Mouse (Mus musculus) adrenal gland, postnatal 10 days (tissue): ENCODE data around the gene Tcp11x2. TPM values are rescaled to one million over a fixed set of nuclear protein-coding genes. Genes with fewer than 3 reads are reported as not detected.

Source experiments
- DNase-seq: peaks from one replicate; pipeline ENCODE4 v3.0.0; 2021; ENCODE audit warnings: mixed read lengths
- long read RNA-seq, 2 experiments: library from polyadenylated mRNA; stranded (forward); transcript quantifications; one replicate each; pipeline ENCODE4 v2.0.0; 2021
- total RNA-seq, 2 experiments: library from RNA; stranded (reverse); gene quantifications; 2 replicates each; pipeline ENCODE4 v1.2.3; 2021

Tcp11x2 gene
- not detected for total RNA-seq
- long read RNA-seq, experiment 1 = 0 reads
- long read RNA-seq, experiment 2 = 0 reads

- DNase-seq = no peak
Observed at GRCm38 (mm10) chrX:135693633-135694032, at the start of gene Tcp11x2. Gene Tcp11x2 (minus strand): TSS chrX:135693790.

GRCm38 (mm10) chrX:135743056-135743355 is 49.4 kb upstream of the Tcp11x2 start:
- DNase-seq = no peak

DNA sequence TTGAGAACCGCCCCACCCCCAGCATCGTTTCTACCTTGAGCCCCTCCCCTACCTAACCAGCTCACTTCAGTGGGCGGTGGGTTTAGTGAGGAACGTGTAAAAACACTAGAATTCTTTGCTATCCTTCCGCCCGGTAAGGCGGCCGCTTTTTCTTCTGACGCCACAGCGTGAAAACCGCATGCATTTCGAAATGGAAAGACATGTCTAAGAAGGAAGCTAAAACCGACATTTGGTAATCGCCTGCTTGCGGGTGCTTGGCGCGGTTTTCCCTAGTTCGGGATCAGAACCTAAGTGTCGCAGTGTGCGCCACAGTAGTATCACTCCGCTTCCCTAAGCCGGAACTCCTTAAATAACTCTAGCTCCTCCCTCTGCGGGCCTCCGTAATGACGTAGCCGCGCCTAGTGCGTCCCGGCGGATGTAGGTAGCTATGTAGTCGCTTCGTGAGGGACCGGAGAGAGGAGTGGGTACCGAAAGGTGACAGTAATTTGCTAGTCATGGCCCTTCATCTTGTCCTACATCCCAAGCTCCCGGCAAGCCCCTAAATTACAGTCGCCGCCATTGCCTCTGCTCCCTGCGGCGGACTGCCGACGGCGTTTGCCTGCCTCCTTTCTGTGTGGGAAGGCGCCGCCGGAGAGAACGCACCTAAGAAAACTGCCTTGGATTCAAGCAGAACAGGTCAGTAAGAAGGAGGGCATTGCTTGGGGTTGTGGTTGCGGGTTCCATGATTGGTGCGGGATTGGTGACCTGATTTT is 48.9 kb upstream of the Tcp11x2 start, which contains the start of the genes Armcx5 and Gprasp1:
Armcx5 (plus strand) TSS at position 430 of the 752 bp plus-strand sequence.
Gprasp1 (plus strand) TSS at position 430 of the 752 bp plus-strand sequence.
- DNase-seq = peak; percentile 91

DNA sequence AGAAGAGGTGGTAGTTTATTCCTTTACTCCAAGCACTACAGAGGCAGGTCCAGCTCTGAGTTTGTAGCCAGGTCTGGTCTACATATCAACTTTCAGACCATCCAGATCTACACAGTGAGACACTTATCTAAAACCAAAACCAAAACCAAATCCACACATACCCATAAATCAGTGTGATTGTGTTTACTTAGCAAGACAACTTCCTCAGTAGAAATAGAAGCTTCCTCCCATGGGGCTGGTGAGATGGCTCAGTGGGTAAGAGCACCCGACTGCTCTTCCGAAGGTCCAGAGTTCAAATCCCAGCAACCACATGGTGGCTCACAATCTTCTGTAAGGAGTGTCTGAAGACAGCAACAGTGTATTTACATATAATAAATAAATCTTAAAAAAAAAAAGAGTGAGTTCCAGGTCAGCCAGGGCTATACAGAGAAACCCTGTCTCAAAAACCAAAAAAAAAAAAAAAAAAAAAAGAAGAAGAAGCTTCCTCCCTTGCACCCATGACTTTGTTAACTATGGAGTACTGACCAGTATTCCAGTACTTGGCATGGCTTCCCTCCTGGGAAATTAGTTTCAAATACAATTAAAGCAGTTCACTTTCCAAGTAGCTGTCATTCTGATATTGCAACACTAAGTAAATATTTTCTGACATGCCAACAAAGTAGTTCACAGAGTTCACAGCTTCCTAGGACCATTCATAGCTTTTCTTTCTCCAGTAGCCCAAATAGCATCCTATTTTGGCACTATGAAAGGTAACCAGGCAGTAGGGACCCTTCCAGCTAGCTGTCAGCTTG is 45.3 kb upstream of the Tcp11x2 start:
- no peak for DNase-seq

DNA sequence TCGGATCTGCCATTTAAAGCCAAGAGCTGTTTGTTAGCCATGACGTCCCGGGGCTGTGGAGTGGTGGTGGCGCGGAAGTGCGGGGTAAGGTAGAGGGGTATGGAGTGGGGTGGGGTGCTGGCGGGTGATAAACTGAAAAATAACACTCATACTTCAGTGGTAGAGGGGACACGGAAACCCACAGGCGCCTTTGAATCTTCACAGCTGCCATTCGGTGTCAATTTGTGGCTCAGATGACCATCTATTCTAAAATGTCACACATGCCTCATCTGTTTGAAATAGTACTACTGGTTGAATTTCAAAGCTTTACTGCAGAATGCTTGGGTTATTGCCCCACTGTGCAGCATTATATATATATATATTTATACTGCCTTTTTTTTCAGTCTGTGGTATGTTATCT is 31.6 kb upstream of the Tcp11x2 start, which contains the start of gene Tmsb15a:
Tmsb15a (minus strand) TSS at position 101 of the 400 bp plus-strand sequence.
- DNase-seq = no peak

- DNase-seq = no peak
Observed at GRCm38 (mm10) chrX:135712845-135713244, 19.3 kb upstream of the Tcp11x2 start.

- DNase-seq = no peak
Observed at GRCm38 (mm10) chrX:135704349-135704748, 10.8 kb upstream of the Tcp11x2 start.

- DNase-seq = no peak
Observed at GRCm38 (mm10) chrX:135703111-135703510, 9.5 kb upstream of the Tcp11x2 start.

DNA sequence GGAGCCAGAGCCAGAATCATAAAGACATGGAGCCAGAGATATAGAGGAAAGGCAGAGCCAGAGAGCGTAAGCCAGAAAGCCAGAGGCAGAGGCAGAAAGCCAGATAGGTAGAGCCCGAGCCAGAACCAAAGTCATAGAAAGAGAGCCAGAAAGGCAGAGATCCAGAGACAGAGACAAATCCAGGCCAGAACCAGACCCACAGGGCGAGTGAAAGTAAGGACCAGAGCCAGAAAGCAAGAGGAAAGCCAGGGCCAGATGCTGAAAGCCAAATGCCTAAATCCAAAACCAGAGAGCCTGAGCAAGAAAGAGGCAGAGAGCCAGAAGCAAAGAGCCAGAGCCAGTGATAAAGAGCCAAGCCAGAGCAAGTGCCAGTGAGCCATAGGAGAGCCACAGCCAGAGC is 5.8 kb downstream of the Tcp11x2 start:
- no peak for DNase-seq

DNA sequence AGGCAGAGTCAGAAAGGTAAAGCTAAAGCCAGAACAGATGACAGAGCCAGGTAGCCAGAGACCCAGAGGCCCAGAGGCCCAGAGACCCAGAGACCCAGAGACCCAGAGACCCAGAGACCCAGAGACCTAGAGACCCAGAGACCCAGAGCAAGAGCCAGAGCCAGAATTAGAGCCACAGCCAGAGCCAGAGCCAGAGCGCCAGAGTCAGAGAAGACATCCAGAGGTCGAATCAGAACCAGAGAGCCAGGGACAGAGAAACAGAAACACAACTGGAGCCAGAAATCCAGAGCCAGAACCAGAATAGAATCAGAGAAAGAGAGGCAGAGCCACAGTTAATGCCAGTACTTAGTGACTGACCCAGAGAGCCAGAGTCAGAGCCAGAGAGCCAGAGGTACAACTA is 11.7 kb downstream of the Tcp11x2 start:
- DNase-seq = no peak

GRCm38 (mm10) chrX:135652173-135652772 is 41.3 kb downstream of the Tcp11x2 start:
- peak; percentile 29 for DNase-seq

- no peak for DNase-seq
Observed at GRCm38 (mm10) chrX:135627605-135628004, 66.0 kb downstream of the Tcp11x2 start, which contains the start of gene Prame. Gene Prame (minus strand): TSS chrX:135627705.

Other genes with a start within 250 kb of the Tcp11x2 start
- gene AV320801, start 199.2 kb downstream of the Tcp11x2 start, total RNA-seq = not detected
- not detected for gene Nxf7, start 95.0 kb downstream of the Tcp11x2 start, total RNA-seq
- gene Prame, start 66.1 kb downstream of the Tcp11x2 start, total RNA-seq = not detected
- gene Tmsb15a, start 31.5 kb upstream of the Tcp11x2 start, total RNA-seq = not detected
- 10 to 100 TPM in 1 of 2 experiments, 1 to 10 TPM in 1; 9.0 to 13.9 TPM for gene Armcx5, start 48.9 kb upstream of the Tcp11x2 start, total RNA-seq
- gene Gprasp1, start 48.9 kb upstream of the Tcp11x2 start, total RNA-seq = 10 to 100 TPM; 42.7 to 57.9 TPM
- 10 to 100 TPM; 25.1 to 33.5 TPM for gene Bhlhb9, start 103.8 kb upstream of the Tcp11x2 start, total RNA-seq
- gene Gprasp2, start 145.2 kb upstream of the Tcp11x2 start, total RNA-seq = 10 to 100 TPM; 14.8 to 21.6 TPM